Mouse (Mus musculus) heart, embryonic 11.5 days (tissue): ENCODE data around the gene Kif6. TPM values are rescaled to one million over a fixed set of nuclear protein-coding genes. Genes with fewer than 3 reads are reported as not detected.

Experiments used
- ATAC-seq: fragments of 200-750 bp; cut with Nextera tagmentation; replicated peaks from 2 replicates; pipeline ENCODE4 v1.8.0; 2017; ENCODE audit warnings: moderate library complexity; ENCODE audit not compliant: insufficient number of reproducible peaks, low FRiP score, low TSS enrichment
- H3K27ac ChIP-seq: fragments of 300-500 bp; sonication (generic); 2 replicates; pipeline ENCODE4 v1.5.1; 2014; ENCODE audit warnings: mild to moderate bottlenecking, low read depth, low read length
- H3K27me3 ChIP-seq: fragments of 300-500 bp; sonication (generic); 2 replicates; pipeline ENCODE4 v1.6.1; 2014; ENCODE audit warnings: mild to moderate bottlenecking, low read length, mixed read lengths; ENCODE audit not compliant: control insufficient read depth, insufficient read depth
- H3K36me3 ChIP-seq: fragments of 300-500 bp; sonication (generic); 2 replicates; pipeline ENCODE4 v1.6.1; 2014; ENCODE audit warnings: mild to moderate bottlenecking, low read length, moderate library complexity, mixed read lengths; ENCODE audit not compliant: control insufficient read depth, insufficient read depth
- H3K4me1 ChIP-seq: fragments of 300-500 bp; sonication (generic); 2 replicates; pipeline ENCODE4 v1.6.1; 2014; ENCODE audit warnings: low read length; ENCODE audit not compliant: control insufficient read depth, insufficient read depth
- H3K4me2 ChIP-seq: fragments of 300-500 bp; sonication (generic); 2 replicates; pipeline ENCODE4 v1.6.1; 2014; ENCODE audit warnings: mild to moderate bottlenecking, moderate library complexity
- H3K4me3 ChIP-seq: fragments of 300-500 bp; sonication (generic); 2 replicates; pipeline ENCODE4 v1.5.1; 2014; ENCODE audit warnings: low read depth, low read length
- H3K9ac ChIP-seq: fragments of 300-500 bp; sonication (generic); 2 replicates; pipeline ENCODE4 v1.6.1; 2014; ENCODE audit warnings: mild to moderate bottlenecking, low read depth, low read length, moderate library complexity
- H3K9me3 ChIP-seq: fragments of 300-500 bp; sonication (generic); replicated peaks from 2 replicates; pipeline ENCODE4 v1.6.1; 2016; ENCODE audit warnings: low read length; ENCODE audit not compliant: control insufficient read depth
- WGBS: fragments of 180-500 bp; shearing (Covaris S2); extraction: QIAGEN DNeasy Blood & Tissue Kit; methylation state at CpG from one replicate; pipeline ENCODE4 v1.1.7; 2014; ENCODE audit not compliant: insufficient replicate concordance; 5-methylcytosine and 5-hydroxymethylcytosine counted together
- polyA plus RNA-seq: library from polyadenylated mRNA; unstranded; fragments of >200 nt; fragmentation: Nextera tagmentation; extraction: Ambion mirVana; gene quantifications from 2 replicates; pipeline ENCODE4 v1.2.1, GENCODE M21; 2014

Gene Kif6
- polyA plus RNA-seq, 1 experiment from 2014 or later, result 2.1 TPM

- ATAC-seq, result no peak
- WGBS, result 89% methylated on average over 5 of the region's 5 CpGs
- Histone ChIP-seq H3K4me2 (no peak overlapping the region), H3K4me3 (no peak overlapping the region), H3K9ac (no peak overlapping the region), H3K27me3 (no peaks in the 10 kb centered on the region), H3K9me3 (no peaks in the 10 kb centered on the region), H3K27ac (no peak overlapping the region), H3K36me3 (no peaks in the 10 kb centered on the region), H3K4me1 (no peaks in the 10 kb centered on the region)
These were observed 31.3 kb downstream of the Kif6 start for GRCm38 (mm10) chr17:49646267-49646666.

- Histone ChIP-seq H3K27ac (no peak overlapping the region), H3K9ac (no peak overlapping the region), H3K4me1 (no peaks in the 10 kb centered on the region), H3K4me3 (no peak overlapping the region), H3K36me3 (no peaks in the 10 kb centered on the region), H3K9me3 (no peaks in the 10 kb centered on the region), H3K4me2 (no peak overlapping the region), H3K27me3 (no peaks in the 10 kb centered on the region)
- WGBS, result 70% methylated on average over 2 of the region's 2 CpGs
- no peak for ATAC-seq
These were observed 34.0 kb downstream of the Kif6 start for GRCm38 (mm10) chr17:49648970-49649369.

GRCm38 (mm10) chr17:49649394-49649793 lies 34.5 kb downstream of the Kif6 start:
- Histone ChIP-seq H3K9ac (no peak overlapping the region), H3K4me2 (no peak overlapping the region), H3K36me3 (no peaks in the 10 kb centered on the region), H3K4me3 (no peak overlapping the region), H3K27ac (no peak overlapping the region), H3K27me3 (no peaks in the 10 kb centered on the region), H3K9me3 (no peaks in the 10 kb centered on the region), H3K4me1 (no peaks in the 10 kb centered on the region)
- 84% methylated on average over 7 of the region's 7 CpGs for WGBS
- ATAC-seq, result no peak

- no peak overlapping the region for H3K4me2 ChIP-seq
- H3K9ac ChIP-seq, result no peak overlapping the region
- H3K27ac ChIP-seq, result no peak overlapping the region
- no peak for ATAC-seq
- H3K4me1 ChIP-seq, result no peaks in the 10 kb centered on the region
- H3K27me3 ChIP-seq, result no peaks in the 10 kb centered on the region
- H3K36me3 ChIP-seq, result no peaks in the 10 kb centered on the region
- WGBS, result 80% methylated on average over 4 of the region's 4 CpGs
- H3K4me3 ChIP-seq, result no peak overlapping the region
- no peaks in the 10 kb centered on the region for H3K9me3 ChIP-seq
These were observed 35.4 kb downstream of the Kif6 start for GRCm38 (mm10) chr17:49650366-49650765.

- no peak for ATAC-seq
- Histone ChIP-seq H3K9ac (no peak overlapping the region), H3K4me3 (no peak overlapping the region), H3K4me1 (no peaks in the 10 kb centered on the region), H3K27me3 (no peaks in the 10 kb centered on the region), H3K4me2 (no peak overlapping the region), H3K9me3 (no peaks in the 10 kb centered on the region), H3K36me3 (no peaks in the 10 kb centered on the region), H3K27ac (no peak overlapping the region)
- 57% methylated on average over 3 of the region's 3 CpGs for WGBS
These were observed 37.4 kb downstream of the Kif6 start for GRCm38 (mm10) chr17:49652357-49652756.

- Histone ChIP-seq H3K9me3 (no peaks in the 10 kb centered on the region), H3K27ac (no peak overlapping the region), H3K4me3 (no peak overlapping the region), H3K4me2 (no peak overlapping the region), H3K36me3 (no peaks in the 10 kb centered on the region), H3K27me3 (no peaks in the 10 kb centered on the region), H3K4me1 (no peaks in the 10 kb centered on the region), H3K9ac (no peak overlapping the region)
- WGBS, result 70% methylated on average over 5 of the region's 5 CpGs
- ATAC-seq, result no peak
These were observed 37.9 kb downstream of the Kif6 start for GRCm38 (mm10) chr17:49652800-49653199.

GRCm38 (mm10) chr17:49661626-49662025 lies 46.7 kb downstream of the Kif6 start:
- Histone ChIP-seq H3K36me3 (no peaks in the 10 kb centered on the region), H3K4me1 (no peaks in the 10 kb centered on the region), H3K27me3 (no peaks in the 10 kb centered on the region), H3K9ac (no peak overlapping the region), H3K9me3 (no peaks in the 10 kb centered on the region), H3K27ac (no peak overlapping the region), H3K4me3 (no peak overlapping the region), H3K4me2 (no peak overlapping the region)
- ATAC-seq, result no peak
- WGBS, result 72% methylated on average over 6 of the region's 6 CpGs

GRCm38 (mm10) chr17:49666728-49667127 lies 51.8 kb downstream of the Kif6 start:
- H3K4me2 ChIP-seq, result no peak overlapping the region
- WGBS, result 88% methylated on average over 5 of the region's 5 CpGs
- H3K4me1 ChIP-seq, result no peaks in the 10 kb centered on the region
- no peaks in the 10 kb centered on the region for H3K36me3 ChIP-seq
- H3K27me3 ChIP-seq, result no peaks in the 10 kb centered on the region
- H3K9ac ChIP-seq, result no peak overlapping the region
- no peak for ATAC-seq
- H3K9me3 ChIP-seq, result no peaks in the 10 kb centered on the region
- no peak overlapping the region for H3K27ac ChIP-seq
- no peak overlapping the region for H3K4me3 ChIP-seq

- Histone ChIP-seq H3K4me2 (no peak overlapping the region), H3K9ac (no peak overlapping the region), H3K36me3 (no peaks in the 10 kb centered on the region), H3K4me1 (no peaks in the 10 kb centered on the region), H3K27me3 (no peaks in the 10 kb centered on the region), H3K4me3 (no peak overlapping the region), H3K27ac (no peak overlapping the region), H3K9me3 (no peaks in the 10 kb centered on the region)
- ATAC-seq, result no peak
- 78% methylated on average over 6 of the region's 6 CpGs for WGBS
These were observed 53.4 kb downstream of the Kif6 start for GRCm38 (mm10) chr17:49668296-49668695.
